Mouse (Mus musculus): ENCODE results near the gene Pygo1. TPM values are rescaled to one million over a fixed set of nuclear protein-coding genes. Genes with fewer than 3 reads are reported as not detected.

The Pygo1 gene
- polyA plus RNA-seq (2021; fragmentation: Nextera tagmentation), result 2.8 and 3.4 TPM in 2 replicates
- long read RNA-seq, experiment 1, full-length matches to known transcripts, result 9 of 26 reads
- long read RNA-seq, experiment 1, partial matches to known transcripts, result 0 of 26 reads
- long read RNA-seq, experiment 1, other reads (novel, unspliced or antisense), result 17 of 26 reads
- long read RNA-seq, experiment 2, full-length matches to known transcripts, result 1 of 13 reads
- long read RNA-seq, experiment 2, partial matches to known transcripts, result 0 of 13 reads
- long read RNA-seq, experiment 2, other reads (novel, unspliced or antisense), result 12 of 13 reads

DNA sequence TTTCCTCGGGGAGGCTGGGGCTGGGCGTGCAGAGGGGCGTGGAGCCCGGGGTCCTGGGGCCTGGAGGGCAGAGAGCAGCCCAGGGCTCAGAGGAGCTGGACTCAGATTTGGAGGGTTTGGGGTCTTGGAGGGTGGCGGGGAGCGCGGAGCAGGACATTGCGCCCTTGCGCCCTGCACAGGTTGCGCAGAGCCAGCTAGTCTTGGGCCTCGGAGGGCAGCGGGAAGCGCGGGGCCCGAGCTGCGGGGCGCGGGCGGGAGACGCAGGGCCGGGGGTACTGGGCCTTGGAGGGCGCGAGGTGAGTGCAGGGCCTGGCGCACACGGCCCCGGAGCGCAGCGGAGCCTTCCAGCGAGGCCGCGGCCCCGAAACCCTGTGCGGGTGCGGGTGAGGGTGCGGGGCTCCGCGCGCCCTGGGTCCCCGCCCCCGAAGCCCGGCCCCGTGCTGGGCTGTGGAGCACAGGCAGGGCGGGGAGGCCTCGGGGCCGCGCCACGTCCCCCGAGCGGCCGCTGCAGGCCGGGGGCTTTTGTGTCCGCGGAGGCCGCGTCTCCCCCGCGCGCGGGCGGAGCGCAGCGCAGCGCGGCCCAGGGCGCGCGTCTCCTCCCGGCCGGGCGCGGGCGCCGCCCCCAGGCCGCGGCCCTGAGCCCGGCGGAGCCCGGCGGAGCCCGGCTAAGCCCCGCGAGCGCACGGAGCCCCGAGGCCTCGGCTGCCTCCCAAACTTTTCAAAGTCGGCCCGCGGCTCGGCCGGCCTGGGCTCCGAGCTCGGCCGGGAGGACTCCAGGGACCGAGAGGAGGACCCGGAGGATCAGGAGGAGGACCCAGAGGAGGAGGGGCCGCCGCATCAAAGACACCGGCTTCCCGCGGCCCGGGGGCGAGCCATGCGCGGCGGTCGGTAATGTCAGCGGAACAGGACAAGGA is at the start of gene Pygo1:
Gene Pygo1 (plus strand): TSS at position 625 of the 914 bp plus-strand sequence.

GRCm38 (mm10) chr9:72958521-72959450 is 33.3 kb downstream of the Pygo1 start, which contains the start of the genes Dyx1c1 and Gm44503:
Gene Dyx1c1, plus strand, starts transcription at chr9:72958785.
Gene Gm44503, plus strand, starts transcription at chr9:72958852.

DNA sequence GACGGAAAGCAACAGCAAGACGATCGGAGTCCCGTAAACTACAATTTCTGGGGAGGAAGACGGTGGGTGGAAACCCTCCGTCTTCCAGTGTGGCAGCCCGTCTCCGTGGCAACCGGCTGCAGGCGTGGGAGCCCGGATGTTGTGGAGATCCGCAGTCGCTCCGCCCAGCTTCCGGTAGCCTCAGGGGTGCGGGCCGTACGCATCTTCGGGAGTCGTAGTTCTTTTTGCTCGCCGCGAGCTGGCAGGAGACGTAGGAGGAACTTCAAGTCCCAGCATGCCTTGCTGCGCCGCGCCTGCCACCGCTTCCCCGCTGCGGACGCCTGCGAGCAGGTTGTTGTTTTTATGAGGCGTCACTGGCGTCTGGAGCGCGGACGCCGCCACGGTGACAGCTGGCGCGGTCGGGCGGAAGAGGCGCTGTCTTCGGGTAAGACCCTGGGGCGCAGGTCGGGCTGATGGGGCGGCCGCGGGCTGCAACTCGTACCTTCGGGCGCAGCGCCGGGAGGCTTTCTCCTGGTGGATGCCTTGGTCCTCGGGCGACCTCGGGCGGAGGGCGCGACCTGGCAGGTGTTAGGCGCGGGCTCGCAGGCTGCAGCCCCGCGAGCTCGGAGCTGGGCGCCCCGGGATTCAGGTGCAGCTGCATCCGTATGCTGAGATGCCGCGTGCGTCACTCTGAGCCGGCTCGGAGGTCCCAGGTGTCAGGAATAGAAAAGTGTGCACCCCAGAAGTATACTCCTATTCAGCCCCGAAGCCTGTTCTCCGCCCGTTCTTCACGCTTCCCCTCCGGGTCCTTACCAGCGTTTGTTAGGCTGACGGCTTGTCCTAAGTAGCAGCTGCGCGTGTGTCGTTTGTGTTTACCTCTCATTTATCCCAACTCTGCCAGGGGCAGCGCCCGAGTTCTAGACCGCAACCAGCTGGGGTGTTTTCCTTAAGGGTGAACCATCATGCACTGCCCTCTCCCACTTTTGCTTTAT is 60.1 kb downstream of the Pygo1 start, which contains the start of the genes Ccpg1os and Ccpg1:
Gene Ccpg1os (minus strand): TSS at position 133 of the 971 bp plus-strand sequence.
Gene Ccpg1 (plus strand): TSS at position 180 of the 971 bp plus-strand sequence.

Other genes starting within 250 kb of the Pygo1 start
- 0.34 and 0.50 TPM in 2 replicates for gene Prtg, start 118.8 kb upstream of the Pygo1 start, polyA plus RNA-seq (2021; fragmentation: Nextera tagmentation)
- 1.3 and 1.6 TPM in 2 replicates for gene Dyx1c1, start 33.1 kb downstream of the Pygo1 start, polyA plus RNA-seq (2021; fragmentation: Nextera tagmentation)
- not detected in 2 replicates for gene Gm44503, start 33.2 kb downstream of the Pygo1 start, polyA plus RNA-seq (2021; fragmentation: Nextera tagmentation)
- gene Ccpg1os, start 59.7 kb downstream of the Pygo1 start, polyA plus RNA-seq (2021; fragmentation: Nextera tagmentation), result 20.7 and 26.3 TPM in 2 replicates
- 43.9 and 47.6 TPM in 2 replicates for gene Ccpg1, start 59.8 kb downstream of the Pygo1 start, polyA plus RNA-seq (2021; fragmentation: Nextera tagmentation)
- 6.7 and 8.8 TPM in 2 replicates for gene Pigb, start 114.7 kb downstream of the Pygo1 start, polyA plus RNA-seq (2021; fragmentation: Nextera tagmentation)
- 0.89 and 0.94 TPM in 2 replicates for gene Rab27a, start 119.2 kb downstream of the Pygo1 start, polyA plus RNA-seq (2021; fragmentation: Nextera tagmentation)
- not detected in 2 replicates for gene Khdc3, start 176.2 kb downstream of the Pygo1 start, polyA plus RNA-seq (2021; fragmentation: Nextera tagmentation)
- not detected in 2 replicates for gene Gm20509, start 176.8 kb downstream of the Pygo1 start, polyA plus RNA-seq (2021; fragmentation: Nextera tagmentation)
- gene Rsl24d1, start 187.8 kb downstream of the Pygo1 start, polyA plus RNA-seq (2021; fragmentation: Nextera tagmentation), result 66.4 and 73.2 TPM in 2 replicates